Mouse (Mus musculus): Measurements from ENCODE around the gene Zfp410.

DNA sequence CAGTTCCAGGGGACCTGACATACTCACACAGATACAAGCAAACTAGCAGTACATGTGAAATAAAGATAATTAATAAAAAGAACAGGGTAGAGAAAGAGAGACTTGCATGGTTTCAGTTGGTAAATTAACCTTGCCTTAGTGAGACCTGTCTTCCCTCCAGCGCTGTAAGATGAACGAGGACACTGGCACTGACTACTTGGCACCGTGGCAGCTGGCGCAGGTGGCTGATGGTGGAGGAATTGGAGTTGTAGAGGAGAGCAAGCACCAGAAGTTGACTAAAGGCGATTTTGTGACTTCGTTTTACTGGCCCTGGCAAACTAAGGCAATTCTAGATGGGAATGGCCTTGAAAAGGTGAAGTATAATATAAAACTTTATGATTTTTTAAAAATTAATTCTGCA, 18.8 kb upstream of the Zfp410 start:
- TF ChIP-seq CTCF (IDR thresholded peaks at IDR 0.05; ENCODE audit: control insufficient read depth, insufficient read depth, insufficient replicate concordance, low read depth, low read length) (no peak), POLR2A (IDR thresholded peaks at IDR 0.05; ENCODE audit: control insufficient read depth, low read depth, low read length) (no peak)
